Mouse (Mus musculus) testis, postnatal 14 days (tissue): ENCODE measurements around the gene Cdkn2aipnl.

Experiments used
- DNase-seq: peaks from one replicate; pipeline ENCODE4 v3.0.0; 2021; ENCODE audit warnings: low spot score

Gene Cdkn2aipnl

DNA sequence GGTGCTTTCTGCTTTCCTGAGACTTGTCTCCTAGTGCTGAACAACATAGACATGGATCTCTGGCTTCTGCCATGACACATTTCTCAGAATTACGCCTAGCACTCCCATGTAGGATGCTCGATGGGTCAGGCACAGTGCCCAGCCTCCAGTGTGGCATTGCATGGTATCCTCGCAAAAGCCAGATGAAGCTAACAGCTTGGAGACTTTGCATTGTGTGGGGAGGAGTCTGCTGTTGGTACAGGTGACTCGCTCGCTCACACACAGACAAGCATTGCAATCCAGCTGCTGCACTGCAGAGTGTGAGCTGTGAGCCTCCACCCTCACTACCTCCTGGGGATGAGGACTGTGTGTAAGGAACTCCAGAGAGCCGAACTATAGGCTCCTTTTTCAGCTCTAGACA is 21.3 kb upstream of the Cdkn2aipnl start:
- no peak for DNase-seq

DNA sequence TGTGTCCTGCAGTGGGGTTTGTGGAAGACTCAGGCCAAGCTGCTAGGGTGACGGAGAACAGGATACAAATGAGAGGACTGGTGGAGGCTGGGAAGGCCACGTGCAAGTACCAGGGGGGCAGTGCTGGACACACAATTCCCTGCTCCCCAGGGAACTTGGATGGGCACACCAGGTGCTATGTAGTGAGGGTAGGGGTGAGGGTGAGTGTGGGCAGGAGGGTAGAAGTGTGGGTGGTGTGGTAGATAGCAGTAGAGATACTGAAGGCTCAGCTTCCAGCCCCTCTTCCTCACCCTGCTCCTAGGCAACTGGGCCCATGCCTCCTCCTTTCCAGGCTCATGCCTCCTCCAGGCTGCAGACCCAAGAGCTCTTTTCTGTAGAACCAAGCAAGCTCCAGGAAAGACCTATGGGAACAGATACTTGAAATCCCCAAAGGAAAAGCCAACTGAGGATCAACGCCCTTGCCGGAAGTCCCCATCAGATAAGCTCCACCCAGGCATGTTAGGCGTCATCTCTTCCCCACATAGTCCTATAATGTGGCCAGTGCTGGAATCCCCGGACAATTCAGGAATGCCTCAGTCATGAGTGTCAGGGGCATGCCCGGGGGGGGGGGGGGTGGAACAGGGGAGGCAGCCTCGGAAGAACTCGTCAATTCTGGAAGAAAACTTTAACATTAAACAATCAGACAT is 18.2 kb upstream of the Cdkn2aipnl start:
- no peak for DNase-seq

DNA sequence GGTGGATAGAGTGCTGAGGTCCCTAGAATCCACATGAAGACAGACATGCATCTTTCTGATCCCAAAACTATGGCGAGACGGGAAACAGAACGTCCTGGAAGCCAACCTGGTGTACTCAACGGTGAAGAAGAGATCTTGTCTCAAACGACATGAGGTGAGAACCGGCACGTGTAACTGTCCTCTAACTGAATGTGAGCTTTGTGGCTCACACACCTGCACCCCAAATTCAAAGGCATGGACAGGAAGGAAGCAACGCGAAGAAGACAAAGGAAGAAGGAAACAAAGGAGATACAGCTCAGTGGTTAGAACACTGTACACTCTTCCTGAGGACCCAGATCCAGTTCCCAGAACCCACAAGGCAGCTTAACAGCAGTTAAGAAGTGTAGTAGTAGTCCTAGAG is 17.5 kb upstream of the Cdkn2aipnl start:
- no peak for DNase-seq

DNA sequence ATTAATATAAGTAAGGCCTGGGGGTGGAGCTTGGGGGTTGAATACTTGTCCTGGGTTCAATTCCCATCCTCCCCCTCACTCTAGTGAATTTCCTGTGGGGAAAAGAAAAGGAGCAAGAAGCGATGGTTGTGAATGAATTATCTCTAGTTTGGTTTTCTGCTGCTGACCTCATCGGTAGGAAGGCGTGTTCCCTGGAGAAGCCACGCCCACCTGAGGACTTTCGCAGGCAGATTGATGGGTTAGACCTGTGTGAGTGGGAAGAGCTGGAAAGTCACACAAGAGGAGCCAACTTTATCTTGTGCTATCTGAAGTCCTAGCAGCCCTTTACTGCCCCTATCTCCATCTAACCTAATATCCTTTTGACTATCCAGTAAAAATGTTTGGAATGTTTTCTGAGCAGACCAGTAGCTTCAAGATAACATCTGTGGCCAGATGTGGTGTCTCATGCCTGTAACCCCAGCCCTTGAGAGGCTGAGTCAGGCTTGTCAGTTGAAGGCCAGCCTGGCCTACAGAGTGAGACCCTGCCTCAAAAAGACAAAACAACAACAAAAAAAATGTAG is 15.5 kb upstream of the Cdkn2aipnl start:
- no peak for DNase-seq

DNA sequence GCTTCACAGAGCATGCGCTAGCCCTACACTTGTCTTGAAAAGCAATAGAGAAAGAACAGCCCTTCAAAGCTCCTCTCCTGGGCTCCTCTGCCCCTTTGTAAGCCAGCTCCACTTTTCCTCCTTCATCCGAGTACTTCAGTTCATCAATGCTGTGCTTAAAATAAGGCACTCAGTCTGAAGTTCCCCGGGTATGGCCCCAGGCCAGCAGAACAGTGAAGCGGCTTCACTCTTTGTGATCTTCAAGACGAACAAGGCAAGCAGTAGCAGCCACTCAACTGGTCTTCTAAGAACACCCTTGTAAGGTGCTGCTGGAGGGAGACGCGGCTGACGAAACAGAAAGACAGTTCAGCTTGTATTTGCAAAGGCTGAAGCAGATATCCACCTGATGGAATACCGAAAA is 11.3 kb upstream of the Cdkn2aipnl start:
- no peak for DNase-seq

DNA sequence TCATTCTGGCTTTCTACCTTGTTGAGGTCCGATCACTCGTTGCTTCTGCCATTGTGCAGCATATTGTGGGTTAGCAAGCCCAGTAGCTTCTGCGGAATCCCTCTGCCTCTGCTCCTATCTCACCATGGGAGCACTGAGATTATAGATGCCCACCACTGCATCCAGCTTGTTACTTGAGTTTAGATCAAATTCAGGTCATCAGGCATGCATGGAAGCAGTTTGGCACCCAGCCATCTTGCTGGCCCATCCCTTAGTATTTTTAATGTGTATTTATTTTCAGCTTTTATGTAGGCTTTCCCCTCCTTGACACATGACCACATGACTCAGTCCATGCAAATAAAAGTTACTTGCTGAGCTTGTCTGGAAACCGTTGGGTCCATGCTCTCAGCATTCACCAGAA is 9.7 kb upstream of the Cdkn2aipnl start:
- no peak for DNase-seq

DNA sequence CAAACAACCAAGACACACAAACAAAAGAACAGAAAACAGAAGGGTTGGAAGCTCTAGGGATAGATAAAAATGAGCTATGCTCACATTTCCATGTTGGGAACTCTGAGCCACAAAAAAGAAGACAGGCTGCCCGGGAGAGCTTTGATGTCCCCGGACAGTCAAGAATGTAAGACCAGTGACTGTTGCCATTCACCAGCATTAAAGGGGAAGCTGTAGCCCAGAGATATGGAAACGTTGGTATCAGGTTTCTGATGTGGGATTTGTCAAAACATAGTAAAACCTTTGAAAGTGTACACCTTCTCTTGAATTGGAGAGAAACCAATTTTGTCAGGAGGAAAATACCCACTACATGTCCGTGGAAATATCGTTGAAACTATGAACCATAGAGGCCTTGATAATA is 8.0 kb upstream of the Cdkn2aipnl start:
- no peak for DNase-seq

DNA sequence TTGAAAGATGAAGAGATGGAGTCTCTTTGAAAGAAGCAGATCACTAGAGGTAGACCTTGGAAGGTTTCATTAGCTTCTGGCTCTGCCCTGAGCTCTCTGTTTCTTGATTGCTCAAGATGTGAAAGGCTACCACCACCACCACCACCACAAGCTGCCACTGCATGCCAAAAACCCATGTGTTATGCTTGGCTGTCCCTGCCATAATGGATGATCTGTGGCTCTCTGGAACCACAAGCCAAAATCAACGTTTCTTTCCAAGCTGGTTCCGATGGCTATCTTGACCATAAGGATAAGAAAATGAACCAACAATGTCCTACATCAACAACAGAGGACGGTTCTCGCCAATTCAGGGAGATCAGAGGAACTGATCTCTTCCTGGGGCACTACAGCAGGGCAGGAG is 7.4 kb upstream of the Cdkn2aipnl start:
- no peak for DNase-seq

DNA sequence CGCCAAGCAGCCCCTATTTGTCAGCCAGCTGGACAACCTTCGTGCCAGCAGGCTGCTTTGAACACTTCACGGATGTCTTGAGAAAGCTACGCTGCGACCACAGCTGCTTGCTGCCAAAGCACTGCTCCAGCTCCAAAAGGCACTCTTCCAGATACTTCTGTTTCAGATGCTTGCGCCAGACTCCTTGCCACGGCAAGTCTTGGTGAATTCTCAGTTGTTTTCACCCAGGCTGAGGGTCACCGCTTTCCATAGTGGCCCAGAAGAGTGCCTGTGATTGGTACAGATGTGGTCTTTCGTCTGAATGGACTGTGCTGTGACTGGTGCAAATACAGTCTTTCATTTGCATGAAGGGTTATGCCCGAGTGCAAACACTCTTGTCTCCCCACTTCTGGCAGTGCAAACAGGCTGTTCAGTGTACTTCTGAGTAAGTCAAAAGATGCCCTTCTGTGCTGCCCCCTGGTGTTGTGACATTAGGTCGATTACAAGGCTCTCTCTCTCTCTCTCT is 6.4 kb upstream of the Cdkn2aipnl start:
- no peak for DNase-seq

DNA sequence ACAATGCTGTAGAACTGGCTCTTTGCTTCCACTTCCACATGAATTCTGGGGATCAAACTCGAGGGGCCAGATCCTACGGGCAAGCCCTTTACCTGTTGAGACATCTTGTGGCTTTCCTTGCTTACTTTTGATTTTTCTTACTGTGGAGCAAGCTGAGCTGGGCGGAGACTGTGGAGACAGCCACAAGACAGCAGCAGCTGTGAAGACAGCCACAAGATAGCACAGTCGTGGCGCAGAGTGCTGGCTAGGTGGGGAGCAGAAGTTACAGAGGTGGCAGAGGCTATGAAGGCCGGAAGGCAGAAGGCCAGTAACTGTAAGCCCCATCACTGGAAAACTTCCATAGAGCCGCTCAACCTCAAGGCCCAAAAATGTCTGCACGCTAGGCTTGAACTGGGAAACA is 5.7 kb upstream of the Cdkn2aipnl start:
- no peak for DNase-seq

DNA sequence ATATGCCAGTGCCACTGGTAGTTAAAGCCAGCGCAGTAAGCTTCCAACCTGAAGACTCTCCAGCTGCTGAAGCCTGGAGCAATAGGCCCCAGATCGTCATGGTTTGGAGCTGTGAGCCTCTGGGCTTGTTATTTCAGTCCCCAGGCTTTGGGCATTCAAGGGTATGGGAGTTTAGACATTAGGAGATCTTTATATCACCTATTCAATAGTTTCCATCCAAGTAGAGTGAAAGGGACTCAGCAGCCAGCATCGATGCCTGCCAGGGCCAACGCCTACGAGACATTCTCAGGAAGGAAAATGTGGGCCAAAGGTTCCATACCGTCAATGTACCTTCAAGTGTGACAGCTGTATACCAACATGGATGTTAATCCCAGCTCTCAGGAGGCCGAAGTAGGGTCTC is 5.2 kb upstream of the Cdkn2aipnl start:
- DNase-seq, result no peak

DNA sequence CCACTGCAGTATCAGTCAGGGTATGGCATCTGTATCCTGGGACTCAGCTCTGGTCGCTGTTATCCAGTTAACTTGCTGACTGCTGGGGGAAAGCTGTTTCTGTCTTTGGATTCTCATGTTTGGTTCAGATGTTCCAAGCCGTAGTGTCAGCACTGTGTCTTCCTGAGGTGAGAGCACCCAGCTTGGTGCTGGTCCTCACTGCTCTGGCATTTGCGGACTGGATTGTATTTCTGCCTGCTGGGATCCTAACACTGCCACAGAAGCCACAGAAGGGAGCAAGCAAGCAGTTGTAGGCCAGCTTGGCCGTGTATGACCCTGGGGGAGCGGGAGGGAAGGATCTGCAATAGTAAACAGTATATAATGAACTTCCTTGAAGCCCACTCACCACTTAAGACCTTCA is 810 bp upstream of the Cdkn2aipnl start:
- no peak for DNase-seq

DNA sequence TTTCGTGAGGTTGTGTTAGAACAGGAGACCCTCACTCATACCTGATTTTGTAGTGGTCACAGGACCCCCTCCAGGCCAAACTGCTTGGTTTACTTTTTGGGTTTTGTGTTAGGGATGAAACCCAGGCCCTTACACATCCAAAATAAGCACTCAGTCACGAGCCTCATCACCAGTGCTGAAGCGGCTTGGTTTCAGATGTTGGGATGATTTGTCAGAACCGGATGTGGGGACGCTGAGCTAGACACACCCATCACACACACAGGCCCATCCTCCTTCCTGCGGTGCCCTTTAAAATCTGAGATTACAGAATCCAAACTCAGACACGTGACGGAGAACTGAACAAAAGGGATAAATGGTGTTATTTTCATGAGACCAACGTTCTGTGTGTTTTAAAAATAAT is 1.4 kb downstream of the Cdkn2aipnl start:
- DNase-seq, result no peak

DNA sequence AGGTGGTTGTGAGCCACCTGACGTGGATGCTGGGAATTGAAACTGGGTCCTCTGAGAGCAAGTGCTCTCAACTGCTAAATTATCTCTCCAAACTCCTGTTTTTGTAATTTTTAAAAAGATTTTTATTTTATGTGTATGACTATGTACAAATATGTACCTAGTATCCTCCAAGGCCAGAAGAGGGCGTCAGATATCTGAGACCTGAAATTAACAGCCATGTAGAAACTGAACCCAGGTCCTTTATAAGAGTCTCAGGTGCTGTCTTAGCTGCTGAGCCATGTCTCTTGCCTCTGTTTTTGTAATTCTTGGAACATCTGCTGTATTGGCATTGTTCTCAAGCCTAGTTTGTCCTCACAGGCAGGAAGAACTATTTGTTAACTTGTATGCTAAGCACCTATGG is 2.0 kb downstream of the Cdkn2aipnl start:
- no peak for DNase-seq

DNA sequence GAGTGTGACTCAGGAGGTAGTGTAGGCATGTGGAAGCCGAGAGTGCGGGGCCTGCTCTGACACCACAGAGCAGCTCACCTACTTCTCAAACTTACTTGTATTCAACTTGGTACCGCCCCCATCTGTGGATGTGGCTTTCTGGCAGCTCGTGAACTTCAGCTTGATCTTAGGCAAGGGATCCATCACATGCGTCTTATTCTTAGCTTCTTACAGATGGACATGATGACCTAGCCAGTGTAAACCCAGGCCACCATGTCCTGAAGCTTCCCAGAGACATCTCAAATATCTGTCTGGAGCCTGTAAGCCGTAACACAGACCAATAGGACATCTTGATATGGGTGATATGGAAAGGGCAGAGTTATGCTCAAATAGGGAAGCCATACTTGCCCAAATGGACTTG is 4.2 kb downstream of the Cdkn2aipnl start:
- no peak for DNase-seq

DNA sequence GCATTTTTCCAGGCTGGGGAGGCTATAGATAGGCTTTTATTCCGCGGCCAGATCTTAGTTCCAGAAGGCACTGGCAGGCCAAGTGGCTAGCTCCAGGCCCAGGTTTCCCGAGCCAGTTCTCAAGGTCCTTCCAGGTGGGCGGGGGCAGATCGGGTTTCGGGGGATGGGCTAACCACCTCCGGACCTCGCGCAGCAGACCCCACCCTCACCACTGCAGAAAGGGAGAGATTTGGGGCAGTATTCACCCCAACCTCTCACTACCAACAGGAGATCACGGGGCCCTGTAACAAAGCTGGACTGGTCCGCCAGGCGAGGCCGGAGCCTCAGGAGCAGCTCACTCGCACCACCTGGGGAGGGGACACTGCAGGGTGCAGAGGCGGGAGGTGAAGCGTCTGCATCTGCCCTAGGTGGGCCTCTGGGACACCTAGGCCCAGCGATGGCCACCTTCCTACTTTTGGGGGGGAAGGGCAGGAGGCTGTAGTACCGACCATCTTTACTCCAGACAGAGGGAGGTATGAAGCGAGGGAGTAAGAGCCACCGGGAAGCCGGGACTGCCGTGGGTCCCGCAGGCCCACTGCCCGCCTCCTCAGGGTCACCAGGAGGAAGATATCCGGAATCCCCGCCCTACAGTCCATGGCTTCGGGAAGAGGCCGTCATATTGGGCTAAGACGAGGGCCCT is 32.3 kb downstream of the Cdkn2aipnl start:
- DNase-seq, result peak; percentile 73

DNA sequence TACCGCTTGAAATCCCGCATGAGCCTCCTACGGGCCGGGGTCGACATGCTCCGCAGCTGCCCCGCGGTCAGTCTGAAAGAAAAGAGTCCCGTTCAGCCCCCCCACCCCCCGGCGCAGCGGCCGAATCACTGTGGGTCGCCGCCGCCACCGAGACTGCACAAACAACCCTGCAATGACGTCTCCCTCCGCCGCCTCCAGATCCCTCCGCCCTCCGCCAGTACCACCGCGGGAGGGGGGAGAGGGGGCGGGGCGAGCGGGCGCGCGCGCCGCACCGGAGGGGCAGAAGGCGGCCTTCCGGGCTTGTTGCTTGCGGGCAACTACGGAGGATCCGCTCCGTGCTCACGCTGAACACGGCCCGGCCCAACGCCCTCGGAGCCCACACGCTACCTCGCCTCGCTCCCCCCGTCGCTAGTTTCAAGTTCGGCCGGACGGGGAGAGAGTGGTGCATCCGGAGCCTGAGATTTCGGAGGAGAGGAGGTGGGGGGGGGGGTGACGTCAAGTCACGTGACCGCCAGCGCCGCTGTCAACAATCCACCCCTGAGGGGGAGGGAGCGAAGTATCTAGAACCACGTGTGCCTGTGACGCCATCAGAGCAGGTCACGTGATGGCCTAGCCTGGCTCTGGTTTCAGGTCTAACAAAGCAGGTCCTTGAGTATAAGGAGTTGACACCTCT is 33.0 kb downstream of the Cdkn2aipnl start, which contains the start of gene Ube2b:
TSS of gene Ube2b (minus strand) at position 473 of the 673 bp plus-strand sequence.
- DNase-seq, result peak; percentile 94

DNA sequence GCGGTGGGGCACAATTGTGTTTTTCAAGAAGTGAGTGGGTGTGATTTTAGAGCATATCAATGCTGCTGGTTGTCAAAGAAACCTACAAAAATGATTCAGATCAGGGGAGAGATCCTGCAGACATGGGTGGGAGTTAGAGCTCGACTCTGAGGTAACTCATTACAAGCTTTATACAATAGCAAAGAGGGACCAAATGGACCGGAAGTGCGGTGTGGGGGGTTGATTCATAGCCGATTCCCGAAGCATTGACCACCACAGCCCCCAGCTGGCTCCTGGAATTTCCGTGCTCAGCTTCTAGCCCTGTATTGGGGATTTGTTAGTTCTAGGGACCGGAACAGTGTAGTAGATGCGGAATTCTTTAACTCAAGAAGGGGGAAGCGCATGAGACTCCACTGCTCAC is 33.9 kb downstream of the Cdkn2aipnl start:
- no peak for DNase-seq

DNA sequence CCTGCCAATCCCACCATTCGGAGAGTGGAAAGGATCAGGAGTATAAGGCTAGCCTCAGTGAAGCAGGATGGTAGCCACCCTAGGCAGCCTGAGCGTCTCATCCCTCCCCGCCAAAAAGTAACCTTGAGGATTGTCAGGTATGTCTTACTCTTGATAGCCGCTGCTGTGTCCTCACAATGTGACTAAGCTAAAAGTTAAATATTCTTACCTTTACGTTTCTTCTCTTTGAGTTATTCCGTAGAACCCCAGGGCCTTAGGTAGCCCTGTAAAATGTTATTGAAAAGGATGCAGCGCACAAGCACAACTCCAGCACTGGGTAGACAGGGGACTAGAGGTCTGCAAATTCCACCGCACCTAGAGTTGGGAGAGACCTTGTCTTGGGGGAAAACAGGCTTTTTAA is 34.4 kb downstream of the Cdkn2aipnl start:
- DNase-seq, result no peak

DNA sequence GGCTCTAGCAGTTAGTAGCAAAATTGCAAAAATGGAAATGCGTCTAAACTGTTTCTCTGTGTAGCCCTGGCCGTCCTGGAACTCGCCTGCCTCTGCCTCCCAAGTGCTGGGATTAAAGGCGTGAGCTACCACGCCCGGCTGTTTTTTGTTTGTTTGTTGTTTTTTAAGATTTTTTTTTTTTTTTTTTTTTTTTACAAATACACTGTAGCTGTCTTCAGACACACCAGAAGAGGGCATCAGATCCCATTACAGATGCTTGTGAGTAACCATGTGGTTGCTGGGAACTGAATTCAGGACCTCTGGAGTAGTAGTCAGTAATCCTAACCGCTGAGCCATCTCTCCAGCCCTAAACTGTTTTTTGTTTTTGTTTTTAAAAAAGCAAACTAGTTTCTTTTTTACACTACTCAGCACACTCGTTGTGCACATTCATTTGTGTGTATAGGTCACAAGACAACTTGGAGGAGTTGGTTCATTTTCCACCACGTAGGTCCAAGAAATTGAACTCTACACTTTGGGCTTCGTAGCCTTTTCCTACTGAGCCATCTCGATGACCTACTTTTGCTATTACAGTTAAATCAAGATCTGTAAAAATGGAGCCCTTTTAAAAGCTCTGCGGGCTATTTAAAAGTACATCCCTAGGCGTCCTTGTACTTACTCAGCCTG is 35.5 kb downstream of the Cdkn2aipnl start:
- no peak for DNase-seq

DNA sequence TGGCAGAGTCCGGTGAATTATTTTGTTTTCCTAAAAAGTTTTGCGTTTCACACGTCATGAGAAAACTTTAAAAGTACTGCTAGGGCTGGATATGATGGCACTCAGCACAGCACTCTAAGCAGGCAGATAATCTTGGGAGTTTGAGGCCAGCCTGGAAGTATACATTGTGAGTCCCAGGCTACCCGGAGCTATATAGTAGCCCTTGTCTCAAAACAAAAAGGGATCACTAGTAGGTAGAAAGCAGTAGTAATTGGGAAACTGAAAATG is 36.0 kb downstream of the Cdkn2aipnl start:
- no peak for DNase-seq

DNA sequence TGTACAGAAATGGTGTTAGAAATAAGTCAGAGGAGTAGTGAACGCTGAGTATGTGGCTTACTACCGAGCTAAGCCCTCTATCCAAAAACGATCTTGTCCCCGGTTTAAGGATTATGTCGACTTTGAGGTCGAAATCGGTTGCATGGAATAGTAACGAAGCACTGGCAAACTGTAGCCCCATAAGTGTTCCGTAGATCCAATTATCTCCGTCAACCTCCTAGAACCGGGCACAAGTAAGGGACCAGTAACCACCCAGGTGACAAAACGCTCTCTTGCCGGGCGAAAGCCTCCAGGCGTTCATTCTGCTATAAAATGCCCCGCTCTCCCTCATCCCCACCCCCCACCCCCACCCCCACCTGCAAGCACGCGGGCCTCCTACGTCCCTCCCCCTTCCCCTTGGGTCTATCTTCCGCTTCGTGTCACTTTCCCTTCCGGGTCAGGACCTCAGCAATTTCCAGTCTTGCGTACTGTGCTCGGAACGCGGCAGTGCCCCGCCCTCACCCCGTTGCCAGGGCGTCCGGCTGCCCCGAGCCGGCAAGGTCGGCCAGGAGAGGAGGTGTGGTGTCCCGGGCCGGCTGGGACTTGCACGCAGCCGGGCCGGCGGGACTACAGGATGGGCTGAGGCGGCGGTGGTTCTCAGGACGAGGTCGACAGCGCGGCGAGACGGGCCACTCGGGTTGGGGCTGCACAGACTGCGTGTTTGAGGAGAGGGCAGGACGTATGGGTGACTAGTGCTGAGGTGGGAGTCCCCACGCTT is 36.5 kb downstream of the Cdkn2aipnl start, which contains the start of gene Cdkl3:
TSS of gene Cdkl3 (plus strand) at position 450 of the 757 bp plus-strand sequence.
- peak; percentile 94 for DNase-seq
